20 mouse cellular contexts compared by ENCODE assay signal in the genomic region with DNA sequence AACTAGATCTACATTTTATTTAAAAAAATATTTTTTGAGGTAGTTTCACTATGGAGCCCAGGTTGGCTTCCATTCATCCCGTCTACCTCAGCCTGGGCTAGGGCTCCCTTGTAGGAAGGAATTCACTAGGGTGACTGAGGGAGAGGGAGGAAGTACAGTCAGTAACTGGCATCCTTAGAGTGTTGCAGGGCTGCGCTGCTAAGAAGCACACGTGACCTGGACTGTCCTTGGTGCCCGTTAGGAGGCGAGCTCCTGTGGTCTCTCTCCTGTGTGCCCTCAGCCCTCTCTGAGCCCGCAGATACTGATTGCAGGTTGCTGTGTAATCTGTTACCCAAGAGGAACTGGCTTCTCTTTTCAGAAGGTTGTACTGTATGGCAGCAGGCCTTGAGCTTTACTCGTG. TPM values are rescaled to one million over a fixed set of nuclear protein-coding genes. Genes with fewer than 3 reads are reported as not detected.
DNase-seq lines count a peak whose midpoint lies in the region; ATAC-seq and TF ChIP-seq lines count a peak whose summit lies in the region.
"Had no signal": no experiment of that assay in that cellular context is flagged by ENCODE, and none has a peak within 500 bp of the region (broad histone marks: within the 10 kb centered on the region; RNA-seq: fewer than 3 reads in every experiment).

No protein-coding gene starts in this region.

- peaks cover 96% of the 10 kb centered on the region for H3K36me3 ChIP-seq in intestine, embryonic 14.5 days (ENCODE audit: control insufficient read depth, insufficient read depth, low read length)
- peaks cover 86% of the 10 kb centered on the region for H3K36me3 ChIP-seq in intestine, postnatal 0 days (ENCODE audit: control insufficient read depth, insufficient read depth)
- H3K36me3 ChIP-seq in intestine, embryonic 15.5 days: peaks cover 60% of the 10 kb centered on the region
- peaks cover 63% of the 10 kb centered on the region for H3K36me3 ChIP-seq in stomach, embryonic 15.5 days

- 87% methylated on average over 7 of the region's 7 CpGs for WGBS in intestine, embryonic 14.5 days
- WGBS in intestine, postnatal 0 days: 88% methylated on average over 7 of the region's 7 CpGs
- 89% methylated on average over 7 of the region's 7 CpGs for WGBS in intestine, embryonic 15.5 days
- 88% methylated on average over 7 of the region's 7 CpGs for WGBS in stomach, embryonic 15.5 days

- H3K27me3 ChIP-seq in intestine, embryonic 14.5 days (replicated peaks; ENCODE audit: control insufficient read depth, insufficient read depth, low read length): no peaks in the 10 kb centered on the region
- H3K27me3 ChIP-seq in intestine, postnatal 0 days (replicated peaks; ENCODE audit: control insufficient read depth, insufficient read depth, low read length): no peaks in the 10 kb centered on the region
- H3K27me3 ChIP-seq in intestine, embryonic 15.5 days (replicated peaks): no peaks in the 10 kb centered on the region
- no peaks in the 10 kb centered on the region for H3K27me3 ChIP-seq in stomach, embryonic 15.5 days (replicated peaks)
- H3K27me3 ChIP-seq: CH12.LX; embryonic facial prominence, embryonic 12.5 days; forebrain, embryonic 13.5 days; hindbrain, embryonic 13.5 days had no signal

- no peak overlapping the region for H3K27ac ChIP-seq in intestine, embryonic 14.5 days (ENCODE audit: low read depth)
- no peak overlapping the region for H3K27ac ChIP-seq in intestine, postnatal 0 days (ENCODE audit: low read depth, low read length)
- H3K27ac ChIP-seq in intestine, embryonic 15.5 days: no peak overlapping the region
- no peak overlapping the region for H3K27ac ChIP-seq in stomach, embryonic 15.5 days
- H3K27ac ChIP-seq: embryonic facial prominence, embryonic 12.5 days; forebrain, embryonic 13.5 days; hindbrain, embryonic 13.5 days; hindbrain, postnatal 0 days had no signal

- DNase-seq in intestine, embryonic 14.5 days (ENCODE audit: low spot score): no peak
- peak; percentile 46 for DNase-seq in MN1 (ENCODE audit: low spot score)
- no peak for DNase-seq in cerebellum, adult 9-10 months
- DNase-seq in adrenal gland, adult 2 months: no peak
- DNase-seq: adrenal gland, adult 8-10 months; cerebellum, adult 11 months; cerebellum, adult 9-11 months; cerebellum, postnatal 36 days; forebrain, postnatal 0 days; gastrocnemius, postnatal 14 days; heart, postnatal 10 days; kidney, adult 11 months had no signal

- no peak for TF ChIP-seq CTCF in intestine, postnatal 0 days (IDR thresholded peaks at IDR 0.05; ENCODE audit: low read depth)

- H3K9me3 ChIP-seq in intestine, embryonic 14.5 days (ENCODE audit: control insufficient read depth, low read length): no peaks in the 10 kb centered on the region
- no peaks in the 10 kb centered on the region for H3K9me3 ChIP-seq in intestine, postnatal 0 days (ENCODE audit: control insufficient read depth)
- H3K9me3 ChIP-seq in intestine, embryonic 15.5 days: no peaks in the 10 kb centered on the region
- no peaks in the 10 kb centered on the region for H3K9me3 ChIP-seq in stomach, embryonic 15.5 days
- H3K9me3 ChIP-seq: embryonic facial prominence, embryonic 12.5 days; forebrain, embryonic 13.5 days; hindbrain, embryonic 13.5 days had no signal

- H3K4me3 ChIP-seq in intestine, embryonic 14.5 days (ENCODE audit: low read depth, low read length): no peak overlapping the region
- H3K4me3 ChIP-seq in intestine, postnatal 0 days (ENCODE audit: low read depth, low read length): no peak overlapping the region
- H3K4me3 ChIP-seq in intestine, embryonic 15.5 days (replicated peaks): no peak overlapping the region
- H3K4me3 ChIP-seq in stomach, embryonic 15.5 days (replicated peaks): no peak overlapping the region
- H3K4me3 ChIP-seq: embryonic facial prominence, embryonic 12.5 days; forebrain, embryonic 13.5 days; hindbrain, embryonic 13.5 days had no signal

- H3K4me2 ChIP-seq in intestine, embryonic 14.5 days (ENCODE audit: low read length): no peak overlapping the region
- H3K4me2 ChIP-seq in intestine, postnatal 0 days (replicated peaks; ENCODE audit: low read depth): no peak overlapping the region
- no peak overlapping the region for H3K4me2 ChIP-seq in intestine, embryonic 15.5 days (replicated peaks)
- no peak overlapping the region for H3K4me2 ChIP-seq in stomach, embryonic 15.5 days
- H3K4me2 ChIP-seq: embryonic facial prominence, embryonic 12.5 days; forebrain, embryonic 13.5 days; hindbrain, embryonic 13.5 days had no signal

- ATAC-seq in intestine, embryonic 14.5 days (replicated peaks; ENCODE audit: low FRiP score, low TSS enrichment, low read depth): peak; percentile 56; the same call in 1 of the 2 replicates
- ATAC-seq in intestine, postnatal 0 days: no peak
- peak; percentile 70 for ATAC-seq in intestine, embryonic 15.5 days
- ATAC-seq in stomach, embryonic 15.5 days (ENCODE audit: insufficient read depth, low FRiP score, low read depth): peak; percentile 14; the same call in 1 of the 2 replicates
- ATAC-seq: forebrain, embryonic 13.5 days; forebrain, postnatal 0 days; hindbrain, postnatal 0 days had no signal

- no peaks in the 10 kb centered on the region for H3K4me1 ChIP-seq in intestine, embryonic 14.5 days (replicated peaks; ENCODE audit: control insufficient read depth, insufficient read depth, low read length)
- no peaks in the 10 kb centered on the region for H3K4me1 ChIP-seq in intestine, postnatal 0 days (replicated peaks; ENCODE audit: control insufficient read depth, insufficient read depth, low read length)
- no peaks in the 10 kb centered on the region for H3K4me1 ChIP-seq in intestine, embryonic 15.5 days (replicated peaks)
- H3K4me1 ChIP-seq in stomach, embryonic 15.5 days: no peaks in the 10 kb centered on the region
- H3K4me1 ChIP-seq: embryonic facial prominence, embryonic 12.5 days; forebrain, embryonic 13.5 days; hindbrain, embryonic 13.5 days had no signal

- no peak overlapping the region for H3K9ac ChIP-seq in intestine, embryonic 14.5 days (ENCODE audit: low read length)
- H3K9ac ChIP-seq in intestine, postnatal 0 days (ENCODE audit: low read depth, low read length): no peak overlapping the region
- no peak overlapping the region for H3K9ac ChIP-seq in intestine, embryonic 15.5 days
- no peak overlapping the region for H3K9ac ChIP-seq in stomach, embryonic 15.5 days
- H3K9ac ChIP-seq: embryonic facial prominence, embryonic 12.5 days; forebrain, embryonic 13.5 days; forebrain, postnatal 0 days; hindbrain, embryonic 13.5 days had no signal

RNA-seq across cellular contexts. Expression of a gene that starts 10.2 kb away (rescaled TPM):
- polyA plus RNA-seq in intestine, embryonic 14.5 days (2014; fragmentation: Nextera tagmentation; extraction: Ambion mirVana): 158 and 173 TPM in 2 replicates
- polyA plus RNA-seq in intestine, postnatal 0 days (2015; fragmentation: Nextera tagmentation; extraction: Ambion mirVana): 115 and 119 TPM in 2 replicates
- 147 and 152 TPM in 2 replicates for polyA plus RNA-seq in intestine, embryonic 15.5 days (2015; fragmentation: Nextera tagmentation; extraction: Ambion mirVana)
- 160 and 174 TPM in 2 replicates for polyA plus RNA-seq in stomach, embryonic 15.5 days (2015; fragmentation: Nextera tagmentation; extraction: Ambion mirVana)
- total RNA-seq in adrenal gland, adult 2 months (2021): 10 to 100 TPM; 54.7 to 61.5 TPM
- 37.4 and 38.2 TPM in 2 replicates for polyA plus RNA-seq in adrenal gland, adult 2 months (2012; rRNA removed)

RNA-seq across cellular contexts. Expression of a gene that starts 27.9 kb away (rescaled TPM):
- polyA plus RNA-seq in intestine, embryonic 14.5 days (2014; fragmentation: Nextera tagmentation; extraction: Ambion mirVana): 54.4 and 59.1 TPM in 2 replicates
- polyA plus RNA-seq in intestine, postnatal 0 days (2015; fragmentation: Nextera tagmentation; extraction: Ambion mirVana): 22.6 and 24.2 TPM in 2 replicates
- polyA plus RNA-seq in intestine, embryonic 15.5 days (2015; fragmentation: Nextera tagmentation; extraction: Ambion mirVana): 49.8 and 54.5 TPM in 2 replicates
- 53.4 and 56.8 TPM in 2 replicates for polyA plus RNA-seq in stomach, embryonic 15.5 days (2015; fragmentation: Nextera tagmentation; extraction: Ambion mirVana)
- 10 to 100 TPM; 43.9 to 48.0 TPM for total RNA-seq in adrenal gland, adult 2 months (2021)
- 9.4 and 17.2 TPM in 2 replicates for polyA plus RNA-seq in adrenal gland, adult 2 months (2012; rRNA removed)
